Mouse (Mus musculus) midbrain, postnatal 0 days (tissue): Measurements from ENCODE around the gene Tet3. TPM values are rescaled to one million over a fixed set of nuclear protein-coding genes. Genes with fewer than 3 reads are reported as not detected.

Source experiments
- ATAC-seq: fragments of 200-750 bp; cut with Nextera tagmentation; 2 replicates; pipeline ENCODE4 v1.8.0; 2017; ENCODE audit warnings: moderate number of reproducible peaks, mild to moderate bottlenecking, moderate TSS enrichment, moderate library complexity; ENCODE audit not compliant: low FRiP score
- DNase-seq: peaks from one replicate; pipeline ENCODE4 v3.0.0-alpha.2; 2015; ENCODE audit warnings: low spot score
- H3K27ac ChIP-seq: fragments of 300-500 bp; sonication (generic); 2 replicates; pipeline ENCODE4 v1.5.1; 2014; ENCODE audit warnings: low read depth, mild to moderate bottlenecking, low read length, mixed read lengths
- H3K27me3 ChIP-seq: fragments of 300-500 bp; sonication (generic); 2 replicates; pipeline ENCODE4 v1.6.1; 2014; ENCODE audit warnings: low read length, control low read depth, mixed read lengths; ENCODE audit not compliant: insufficient read depth
- H3K36me3 ChIP-seq: fragments of 300-500 bp; sonication (generic); 2 replicates; pipeline ENCODE4 v1.6.1; 2014; ENCODE audit warnings: low read length, control low read depth, mixed read lengths; ENCODE audit not compliant: insufficient read depth
- H3K4me1 ChIP-seq: fragments of 300-500 bp; sonication (generic); 2 replicates; pipeline ENCODE4 v1.6.1; 2014; ENCODE audit warnings: mild to moderate bottlenecking, control low read depth, antibody characterized with exemption, low read length, mixed read lengths; ENCODE audit not compliant: insufficient read depth
- H3K4me2 ChIP-seq: fragments of 300-500 bp; sonication (generic); 2 replicates; pipeline ENCODE4 v1.6.1; 2014; ENCODE audit warnings: low read depth, mild to moderate bottlenecking, low read length, mixed read lengths; ENCODE audit not compliant: poor library complexity, severe bottlenecking
- H3K4me3 ChIP-seq: fragments of 300-500 bp; sonication (generic); 2 replicates; pipeline ENCODE4 v1.5.1; 2014; ENCODE audit warnings: low read depth, mild to moderate bottlenecking, low read length, moderate library complexity
- H3K9ac ChIP-seq: fragments of 300-500 bp; sonication (generic); replicated peaks from 2 replicates; pipeline ENCODE4 v1.6.1; 2014; ENCODE audit warnings: mild to moderate bottlenecking, low read length, moderate library complexity, mixed read lengths; ENCODE audit not compliant: poor library complexity, severe bottlenecking
- H3K9me3 ChIP-seq: fragments of 300-500 bp; sonication (generic); 2 replicates; pipeline ENCODE4 v1.6.1; 2016; ENCODE audit warnings: low read length, control low read depth
- CTCF ChIP-seq: IDR thresholded peaks from 2 replicates; pipeline ENCODE4 v1.5.1; 2016; ENCODE audit warnings: antibody characterized with exemption, mild to moderate bottlenecking
- WGBS: fragments of 180-500 bp; shearing (Covaris S2); extraction: QIAGEN DNeasy Blood & Tissue Kit; methylation state at CpG from one replicate; pipeline ENCODE4 v1.1.7; 2014; 5-methylcytosine and 5-hydroxymethylcytosine counted together
- polyA plus RNA-seq: library from polyadenylated mRNA; unstranded; fragments of >200 nt; fragmentation: Nextera tagmentation; extraction: Ambion mirVana; gene quantifications from 2 replicates; pipeline ENCODE4 v1.2.1, GENCODE M21; 2015
- total RNA-seq: library from RNA; depleted of rRNA; stranded (reverse); fragments of >200 nt; gene quantifications from 2 replicates; pipeline ENCODE4 v1.2.3, GENCODE M21; 2014

Tet3 gene
- total and polyA plus RNA-seq, 2 experiments from 2014 or later = 32.0 to 48.5 TPM

DNA sequence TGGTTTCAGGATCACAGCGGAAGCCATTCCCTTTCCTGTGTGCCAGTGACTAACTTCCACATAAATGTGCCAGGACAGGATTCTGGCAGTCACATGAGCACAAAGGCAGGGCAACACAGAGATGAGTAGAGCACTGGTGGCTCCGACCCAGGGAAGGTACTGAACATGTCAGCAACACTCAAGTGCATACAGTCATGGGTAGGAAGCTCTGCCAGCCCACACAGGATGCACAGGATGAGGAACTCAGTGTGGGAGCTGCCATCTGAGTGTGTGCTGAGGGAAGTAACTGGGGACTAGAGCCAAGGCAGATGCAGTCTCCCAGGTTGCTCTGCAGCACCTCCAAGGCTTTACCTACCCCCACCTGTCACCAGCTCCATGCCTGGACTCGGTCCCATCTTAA is 43.8 kb upstream of the Tet3 start:
- H3K9ac ChIP-seq = no peak overlapping the region
- TF ChIP-seq CTCF = no peak
- ATAC-seq = no peak

GRCm38 (mm10) chr6:83501524-83502310 is 42.8 kb upstream of the Tet3 start:
- Histone ChIP-seq H3K4me3 (no peak overlapping the region), H3K36me3 (no peaks in the 10 kb centered on the region), H3K9ac (no peak overlapping the region), H3K27me3 (no peaks in the 10 kb centered on the region), H3K4me2 (no peak overlapping the region), H3K9me3 (no peaks in the 10 kb centered on the region), H3K4me1 (no peaks in the 10 kb centered on the region; the same call in 1 of the 2 replicates), H3K27ac (no peak overlapping the region)
- no peak for ATAC-seq
- WGBS = 74% methylated on average over 9 of the region's 9 CpGs
- no peak for TF ChIP-seq CTCF
- DNase-seq = no peak

More for the DNA sequence above, 43.8 kb upstream of the Tet3 start:
- Histone ChIP-seq H3K4me3 (no peak overlapping the region), H3K27me3 (no peaks in the 10 kb centered on the region), H3K27ac (no peak overlapping the region), H3K4me2 (no peak overlapping the region), H3K36me3 (no peaks in the 10 kb centered on the region), H3K9me3 (no peaks in the 10 kb centered on the region), H3K4me1 (no peaks in the 10 kb centered on the region)
- DNase-seq = no peak
- 95% methylated on average over 3 of the region's 3 CpGs for WGBS

DNA sequence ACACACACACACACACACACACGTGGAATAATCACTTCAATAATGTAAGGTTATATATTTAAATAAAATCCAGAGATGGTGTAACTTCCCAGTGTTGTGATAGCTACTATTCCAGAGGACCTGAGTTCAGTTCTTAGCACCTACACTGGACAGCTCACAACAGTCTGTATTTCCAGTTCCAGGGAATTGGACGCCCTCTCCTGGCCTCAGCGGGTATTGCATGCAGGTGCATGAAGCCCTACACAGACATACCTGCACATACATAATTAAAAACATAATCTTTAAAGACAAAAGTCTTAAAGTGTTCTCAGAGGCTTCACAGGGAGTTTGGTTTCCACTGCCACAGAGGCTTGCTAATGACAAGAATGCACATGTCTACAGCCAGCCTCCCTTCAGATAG is 41.6 kb upstream of the Tet3 start:
- H3K4me3 ChIP-seq = no peak overlapping the region
- DNase-seq (no peak), ATAC-seq (no peak)
- no peaks in the 10 kb centered on the region for H3K27me3 ChIP-seq
- H3K36me3 ChIP-seq = peaks cover 2% of the 10 kb centered on the region; the same call in 1 of the 2 replicates
- no peak overlapping the region for H3K27ac ChIP-seq
- H3K4me1 ChIP-seq = no peaks in the 10 kb centered on the region; the same call in 1 of the 2 replicates
- peak; percentile 56 for TF ChIP-seq CTCF
- no peak overlapping the region for H3K9ac ChIP-seq
- WGBS = 66% methylated on average over 3 of the region's 3 CpGs
- H3K4me2 ChIP-seq = no peak overlapping the region
- H3K9me3 ChIP-seq = no peaks in the 10 kb centered on the region

- TF ChIP-seq CTCF = no peak
- 93% methylated on average over 10 of the region's 10 CpGs for WGBS
- Histone ChIP-seq H3K9ac (no peak overlapping the region), H3K36me3 (peaks cover 2% of the 10 kb centered on the region; the same call in 1 of the 2 replicates), H3K4me2 (no peak overlapping the region), H3K4me1 (no peaks in the 10 kb centered on the region; the same call in 1 of the 2 replicates), H3K27ac (no peak overlapping the region), H3K27me3 (no peaks in the 10 kb centered on the region), H3K4me3 (no peak overlapping the region), H3K9me3 (no peaks in the 10 kb centered on the region)
- DNase-seq (no peak), ATAC-seq (no peak)
These were observed 40.2 kb upstream of the Tet3 start for GRCm38 (mm10) chr6:83499078-83499477.

DNA sequence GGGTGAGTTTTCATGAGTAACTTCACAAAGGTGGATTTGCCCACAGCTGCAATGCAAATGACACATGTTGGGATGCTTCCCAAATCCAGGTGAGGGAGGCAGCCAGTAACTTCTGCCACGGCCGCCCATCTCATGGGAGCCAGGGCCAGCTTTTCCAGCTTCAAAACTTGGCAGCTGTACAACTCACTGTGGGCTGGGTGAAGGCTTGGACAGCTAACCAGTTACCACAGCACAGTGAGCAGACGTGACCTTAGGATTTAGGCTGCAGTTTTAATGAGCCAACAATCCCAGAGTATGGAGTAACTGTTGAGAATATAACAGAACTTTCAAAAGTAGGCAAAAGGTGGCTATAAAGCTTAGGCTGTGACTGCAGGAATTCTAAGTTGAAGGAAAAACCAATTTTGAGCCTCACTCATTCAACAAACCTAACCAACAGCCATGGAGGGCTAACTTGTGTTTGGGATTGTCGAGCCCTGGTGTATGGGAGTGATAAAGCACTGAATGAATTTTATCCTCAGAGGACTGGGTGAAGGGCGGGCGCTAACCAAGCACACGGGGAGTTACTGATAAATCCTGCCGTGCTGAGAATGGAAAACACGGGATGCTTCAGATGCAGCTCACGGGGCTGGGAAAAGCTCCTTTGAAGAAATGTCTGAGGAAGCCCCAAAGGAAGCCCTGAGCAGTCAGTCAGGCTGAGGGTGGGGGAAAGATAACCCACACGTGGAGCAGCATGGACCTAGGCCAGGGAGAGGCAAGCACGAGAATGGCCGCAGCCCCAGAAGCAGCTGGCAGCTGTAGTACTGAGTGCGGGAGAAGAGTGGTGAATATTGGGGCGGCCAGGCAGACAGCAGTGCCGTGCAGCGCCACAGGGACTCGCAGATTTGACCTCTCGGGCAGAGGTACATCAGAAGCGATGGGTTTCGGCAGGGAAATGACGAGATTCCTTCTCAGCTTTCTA is 38.1 kb upstream of the Tet3 start:
- H3K27ac ChIP-seq = no peak overlapping the region

More for the DNA sequence above, 38.1 kb upstream of the Tet3 start:
- DNase-seq = no peak
- no peak for ATAC-seq
- H3K4me1 ChIP-seq = no peaks in the 10 kb centered on the region; the same call in 1 of the 2 replicates
- WGBS = 77% methylated on average over 22 of the region's 22 CpGs
- no peak overlapping the region for H3K4me3 ChIP-seq
- no peak for TF ChIP-seq CTCF
- H3K27me3 ChIP-seq = no peaks in the 10 kb centered on the region
- peaks cover 9% of the 10 kb centered on the region for H3K36me3 ChIP-seq
- no peak overlapping the region for H3K4me2 ChIP-seq
- no peaks in the 10 kb centered on the region for H3K9me3 ChIP-seq
- H3K9ac ChIP-seq = no peak overlapping the region
